Mouse (Mus musculus): ENCODE data around the gene Klhdc8a.
"Not testable (repeated sequence)": the region's sequence is repeated elsewhere in the genome, so short reads cannot be mapped to it uniquely, and the experiment has no call there.

Gene Klhdc8a

GRCm38 (mm10) chr1:132343191-132343590, 44.8 kb downstream of the Klhdc8a start:
- DNase-seq (ENCODE audit: low read depth in 1 of 2, low spot score in 2 of 2): no peak

DNA sequence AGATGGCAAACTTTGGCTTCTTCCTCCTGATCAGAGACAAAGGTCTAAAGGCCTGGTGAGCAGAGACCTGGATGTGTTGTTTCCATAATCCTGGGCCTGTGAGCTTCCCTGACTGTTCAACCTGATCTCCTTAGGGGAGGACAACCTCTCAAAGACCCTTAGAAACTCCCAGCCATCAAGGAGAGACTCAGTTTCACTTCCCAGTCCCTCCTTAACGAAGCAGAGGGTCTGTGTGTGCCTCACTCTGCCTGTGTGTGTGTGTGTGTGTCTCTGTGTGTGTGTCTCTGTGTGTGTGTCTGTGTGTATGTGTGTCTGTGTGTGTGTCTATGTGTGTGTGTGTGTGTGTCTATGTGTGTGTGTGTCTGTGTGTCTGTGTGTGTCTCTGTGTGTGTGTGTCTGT, 45.2 kb downstream of the Klhdc8a start:
- DNase-seq (ENCODE audit: low read depth in 1 of 2, low spot score in 2 of 2): no peak

DNA sequence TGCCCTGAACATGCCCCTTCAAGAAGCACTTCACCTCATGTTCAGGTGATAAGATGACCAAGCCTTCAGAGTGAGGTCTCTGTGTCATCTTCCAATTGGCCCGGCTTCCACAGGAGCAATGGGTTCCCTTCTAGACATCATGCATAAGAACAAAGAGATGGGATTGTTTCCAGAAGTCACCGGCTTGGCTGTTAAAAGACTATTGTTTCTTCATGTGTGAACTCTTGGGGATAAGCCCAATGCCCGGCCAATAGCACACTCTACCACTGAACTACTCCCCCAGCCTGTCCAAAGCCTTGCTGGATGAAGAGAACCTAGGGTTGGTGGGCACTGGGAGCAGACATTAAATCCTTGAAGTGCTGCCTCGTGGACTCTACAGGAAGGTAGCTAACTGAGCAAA, 47.1 kb downstream of the Klhdc8a start:
- no peak for DNase-seq (ENCODE audit: low read depth in 1 of 2, low spot score in 2 of 2)

DNA sequence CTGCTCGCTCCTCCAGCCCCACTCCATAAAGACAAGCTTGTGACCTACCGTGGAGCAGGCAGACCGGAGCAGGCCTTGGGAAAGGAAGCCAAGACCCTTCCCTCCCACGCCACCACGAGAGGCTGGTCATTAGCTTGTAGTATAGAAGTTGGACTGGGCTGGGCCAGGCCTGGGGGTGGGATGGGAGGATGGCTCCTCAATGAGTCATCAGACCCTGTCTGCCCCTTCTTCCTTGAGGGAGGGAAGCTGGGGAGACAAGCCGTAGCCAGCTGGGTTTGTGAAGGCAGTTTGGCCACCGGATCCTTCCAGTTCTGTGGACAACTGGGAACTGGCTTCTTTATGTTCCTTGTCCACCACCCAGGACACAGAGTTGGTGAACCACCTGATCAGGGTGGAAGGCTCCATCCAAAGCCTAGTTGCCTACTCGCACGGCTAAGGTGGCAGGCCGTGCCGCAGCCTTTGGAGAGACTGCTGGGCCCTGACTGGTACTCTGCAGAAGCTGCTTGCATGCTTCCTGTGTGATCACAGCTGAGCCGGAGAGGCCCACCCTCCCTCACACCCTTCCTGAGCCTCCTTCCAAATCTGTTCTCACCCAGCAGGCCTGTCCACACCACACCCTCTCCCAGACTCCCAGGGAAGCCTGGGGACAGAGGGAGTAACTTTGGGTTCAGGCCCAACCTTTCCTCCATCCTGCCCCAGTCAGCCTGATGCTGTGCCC, 47.9 kb downstream of the Klhdc8a start:
- no peak for DNase-seq (ENCODE audit: low read depth in 1 of 2, low spot score in 2 of 2)

DNA sequence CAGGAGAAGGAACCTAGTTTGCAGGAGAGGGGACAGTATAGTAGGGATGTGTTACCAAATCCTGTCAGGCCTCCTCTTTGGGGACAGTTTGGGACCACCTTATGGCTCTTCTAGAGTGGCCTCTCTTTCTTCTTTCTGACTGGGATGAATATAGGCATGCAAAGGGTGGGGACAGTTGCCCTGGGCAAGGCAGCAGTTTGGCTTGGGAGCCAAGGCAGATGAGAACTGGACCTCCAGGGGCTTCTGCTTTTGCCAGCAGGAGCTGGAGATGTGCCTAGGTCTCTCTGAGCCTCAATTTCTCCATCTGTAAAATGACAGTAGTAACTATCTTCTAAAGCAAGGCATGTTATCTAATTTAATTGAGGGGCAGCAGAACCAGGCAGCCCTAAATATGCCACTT, 48.5 kb downstream of the Klhdc8a start:
- DNase-seq (ENCODE audit: low read depth in 1 of 2, low spot score in 2 of 2): no peak

DNA sequence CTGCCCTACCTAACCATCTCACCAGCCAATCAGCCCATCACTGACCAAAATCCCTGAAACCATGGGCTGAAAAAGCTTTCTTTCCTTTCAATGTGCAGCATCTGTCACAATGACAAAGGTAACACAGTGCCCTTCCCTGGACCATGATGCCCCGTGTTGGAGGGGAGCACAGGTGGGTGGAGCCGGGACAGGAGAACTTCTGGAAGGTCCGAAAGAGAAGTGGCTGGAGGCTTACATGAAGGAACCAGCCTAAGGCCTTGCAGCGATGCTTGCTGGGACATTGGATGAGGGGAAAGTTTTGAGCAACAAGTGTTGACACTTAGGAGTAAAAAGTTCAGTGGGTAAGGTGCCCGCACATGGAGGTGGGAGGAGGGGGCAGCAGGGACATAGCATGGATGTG, 50.0 kb downstream of the Klhdc8a start:
- DNase-seq (ENCODE audit: low read depth in 1 of 2, low spot score in 2 of 2): no peak

GRCm38 (mm10) chr1:132349049-132349448, 50.6 kb downstream of the Klhdc8a start:
- DNase-seq (ENCODE audit: low read depth in 1 of 2, low spot score in 2 of 2): not testable (repeated sequence)

DNA sequence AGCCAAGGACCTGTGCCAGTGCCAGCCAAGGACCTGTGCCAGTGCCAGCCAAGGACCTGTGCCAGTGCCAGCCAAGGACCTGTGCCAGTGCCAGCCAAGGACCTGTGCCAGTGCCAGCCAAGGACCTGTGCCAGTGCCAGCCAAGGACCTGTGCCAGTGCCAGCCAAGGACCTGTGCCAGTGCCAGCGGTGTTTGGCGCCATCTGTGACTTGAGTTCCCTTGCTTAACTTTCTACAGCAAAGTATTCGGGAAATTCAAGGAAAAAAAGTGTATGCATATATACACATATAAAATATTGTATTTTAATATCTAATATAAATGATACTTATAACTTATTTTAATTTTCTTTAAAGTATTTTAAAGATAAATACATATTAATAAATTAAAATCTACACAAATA, 51.2 kb downstream of the Klhdc8a start:
- DNase-seq (ENCODE audit: low read depth in 1 of 2, low spot score in 2 of 2): not testable (repeated sequence)

GRCm38 (mm10) chr1:132351058-132351457, 52.6 kb downstream of the Klhdc8a start:
- DNase-seq (ENCODE audit: low read depth in 1 of 2, low spot score in 2 of 2): no peak

DNA sequence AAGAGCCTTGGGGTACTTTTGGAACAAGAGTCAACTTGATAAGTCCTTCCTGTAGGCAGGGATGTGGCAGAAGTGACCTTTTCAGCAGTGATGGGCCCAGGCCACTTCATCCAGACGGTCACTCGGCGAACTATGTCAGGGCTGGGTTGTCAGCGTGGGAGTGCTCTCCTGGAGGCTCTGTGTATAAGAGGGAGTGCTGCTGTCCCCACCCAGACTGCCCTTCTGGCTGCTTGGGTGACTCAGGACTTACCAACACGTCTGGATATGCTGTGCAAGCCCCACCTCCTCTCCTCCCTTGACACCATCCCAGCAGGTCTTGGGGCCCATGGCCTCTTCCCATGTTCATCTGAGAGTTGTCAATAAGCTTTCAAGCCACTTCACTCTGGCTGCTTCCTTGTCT, 55.0 kb downstream of the Klhdc8a start:
- DNase-seq (ENCODE audit: low read depth in 1 of 2, low spot score in 2 of 2): no peak

DNA sequence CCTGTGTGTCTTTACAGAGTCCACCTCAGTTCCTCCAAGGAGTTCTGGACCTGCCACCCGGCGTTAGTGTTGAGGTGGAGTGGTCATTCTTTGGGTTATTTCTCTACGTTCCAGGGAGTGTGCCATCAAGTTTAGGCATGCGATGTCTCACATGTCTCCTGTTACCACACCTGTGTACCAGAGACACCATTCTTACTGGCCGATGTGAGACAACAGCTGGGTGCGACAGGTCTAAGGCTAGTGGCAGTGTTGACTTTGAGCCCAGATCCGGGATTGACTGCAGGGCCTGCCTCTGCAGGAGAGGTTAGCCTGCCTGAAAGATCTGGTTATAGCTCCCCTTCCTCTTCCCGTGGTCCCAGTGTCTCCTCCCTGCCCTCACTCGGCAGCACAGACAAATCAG, 55.8 kb downstream of the Klhdc8a start:
- no peak for DNase-seq (ENCODE audit: low read depth in 1 of 2, low spot score in 2 of 2)

- no peak for DNase-seq (ENCODE audit: low read depth in 1 of 2, low spot score in 2 of 2)
Observed at GRCm38 (mm10) chr1:132355162-132355601, 56.8 kb downstream of the Klhdc8a start.

GRCm38 (mm10) chr1:132355841-132356242, 57.4 kb downstream of the Klhdc8a start:
- DNase-seq (ENCODE audit: low read depth in 1 of 2, low spot score in 2 of 2): peak; percentile 54 to 76

DNA sequence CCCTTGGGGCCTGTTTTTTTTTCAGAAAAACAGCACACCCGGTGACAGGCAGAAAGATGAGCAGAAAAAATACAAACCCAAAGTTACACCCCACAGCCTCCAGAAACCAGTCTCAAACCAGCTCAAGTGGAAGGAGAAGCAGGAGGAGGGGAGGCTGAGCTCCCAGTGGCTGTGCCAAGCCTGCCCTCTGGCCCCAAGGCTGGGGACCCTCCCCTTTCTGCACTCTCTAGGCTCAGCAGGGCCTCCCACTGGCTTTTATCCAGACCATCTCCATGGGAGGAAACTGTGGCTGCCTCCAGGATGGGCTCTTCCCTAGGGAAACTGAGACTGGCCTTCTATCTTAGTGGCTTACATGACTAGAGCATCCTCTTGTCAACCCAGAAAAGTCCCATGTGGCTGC, 58.4 kb downstream of the Klhdc8a start:
- no peak for DNase-seq (ENCODE audit: low read depth in 1 of 2, low spot score in 2 of 2)
